In the genomic region with DNA sequence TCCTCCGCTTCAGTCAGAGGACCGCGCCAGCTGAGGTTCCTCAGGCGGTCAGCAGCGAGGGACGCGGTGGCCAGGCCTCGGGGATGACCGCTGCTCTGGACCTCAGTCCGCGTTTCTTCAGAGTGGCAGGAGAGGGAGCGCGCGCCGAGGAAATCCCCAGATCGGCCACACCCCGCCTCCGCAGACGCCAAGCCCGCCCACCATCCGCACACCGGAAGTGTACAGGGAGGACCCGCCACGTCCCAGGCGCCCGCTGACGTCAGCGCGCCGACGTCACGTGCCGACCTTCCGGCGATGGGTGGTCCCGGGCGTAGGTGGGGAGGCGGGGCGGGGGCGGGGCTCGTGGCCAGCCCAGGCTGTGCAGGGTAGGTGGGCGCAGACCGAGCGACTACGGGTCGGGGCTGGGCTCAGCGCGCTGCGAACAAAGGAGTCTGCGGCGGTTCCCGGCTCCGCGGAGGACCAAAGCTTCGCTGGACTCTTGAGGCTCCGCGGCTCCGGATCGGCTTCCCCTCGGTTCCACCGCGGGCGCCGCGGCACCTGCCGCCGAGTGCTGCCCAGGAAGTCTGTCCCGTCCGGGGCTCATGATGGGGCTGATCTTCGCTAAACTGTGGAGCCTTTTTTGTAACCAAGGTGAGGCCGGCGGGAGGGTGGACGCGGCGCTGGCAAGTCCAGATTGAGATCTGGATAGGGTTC, we compare ENCODE assay signal across 8 mouse cellular contexts. TPM values are rescaled to one million over a fixed set of nuclear protein-coding genes. Genes with fewer than 3 reads are reported as not detected.
DNase-seq lines count a peak whose midpoint lies in the region; ATAC-seq lines count a peak whose summit lies in the region.

TSS of gene Nsun6 (minus strand) at position 125 of the 693 bp plus-strand sequence.

- WGBS in hindbrain, embryonic 16.5 days, result under 1% methylated on average over 70 of the region's 75 CpGs

- H3K9me3 ChIP-seq in hindbrain, embryonic 16.5 days (ENCODE audit: control insufficient read depth, low read length), result no peaks in the 10 kb centered on the region

- H3K27me3 ChIP-seq in hindbrain, embryonic 16.5 days (replicated peaks; ENCODE audit: control insufficient read depth, insufficient read depth, low read length), result no peaks in the 10 kb centered on the region

- DNase-seq in ZHBTc4 (ENCODE audit: low read depth, low spot score), result peak; percentile 98
- DNase-seq in cerebellum, postnatal 4 days (ENCODE audit: low spot score in 2 of 2), result peak; percentile 91 to 97
- peak; percentile 96 for DNase-seq in gastrocnemius, adult 18-20 months (ENCODE audit: low spot score)
- DNase-seq in left cerebral cortex, adult 18-20 months (ENCODE audit: low spot score in 2 of 2), result peak; percentile 96 to 97
- DNase-seq in lung, postnatal 4 days, result peak; percentile 98 to 99
- DNase-seq in retina, postnatal 1 day, result peak; percentile 98
- DNase-seq in thymus, postnatal 4 days, result peak; percentile 97

- no peaks in the 10 kb centered on the region for H3K36me3 ChIP-seq in hindbrain, embryonic 16.5 days (ENCODE audit: control insufficient read depth, insufficient read depth, low read length)

- peak within 1 kb of the TSS; percentile 67 for H3K4me3 ChIP-seq in hindbrain, embryonic 16.5 days (ENCODE audit: low read length)

- peak within 1 kb of the TSS; percentile 71 for H3K4me2 ChIP-seq in hindbrain, embryonic 16.5 days (ENCODE audit: low read length)

- peak within 1 kb of the TSS; percentile 93 for H3K27ac ChIP-seq in hindbrain, embryonic 16.5 days (ENCODE audit: low read depth, low read length)

- H3K9ac ChIP-seq in hindbrain, embryonic 16.5 days (ENCODE audit: low read depth, low read length), result peak within 1 kb of the TSS; percentile 92

- peaks cover 13% of the 10 kb centered on the region for H3K4me1 ChIP-seq in hindbrain, embryonic 16.5 days (ENCODE audit: control insufficient read depth, insufficient read depth, low read depth, low read length)

- peak; percentile 99 for ATAC-seq in hindbrain, embryonic 16.5 days

RNA-seq across cellular contexts. Expression of gene Nsun6, which starts in this region (rescaled TPM):
- 1 to 10 TPM; 2.5 to 3.3 TPM for total RNA-seq in gastrocnemius, adult 18-20 months (2021)
- polyA plus RNA-seq in hindbrain, embryonic 16.5 days (2015; fragmentation: Nextera tagmentation; extraction: Ambion mirVana), result 11.6 and 13.2 TPM in 2 replicates
- 10 to 100 TPM in 1 of 2 experiments, 1 to 10 TPM in 1; 9.7 to 10.7 TPM for total RNA-seq in left cerebral cortex, adult 18-20 months (2021)

Comparison
In these comparisons a context has a peak if more than half of its experiments do, and no peak if none do; other contexts are left out.
1. Peak in every context shown above with its lines: DNase-seq, ATAC-seq, H3K4me3 ChIP-seq and H3K27ac ChIP-seq.